Comparison of ENCODE assay signal across 17 mouse cellular contexts in the genomic region with DNA sequence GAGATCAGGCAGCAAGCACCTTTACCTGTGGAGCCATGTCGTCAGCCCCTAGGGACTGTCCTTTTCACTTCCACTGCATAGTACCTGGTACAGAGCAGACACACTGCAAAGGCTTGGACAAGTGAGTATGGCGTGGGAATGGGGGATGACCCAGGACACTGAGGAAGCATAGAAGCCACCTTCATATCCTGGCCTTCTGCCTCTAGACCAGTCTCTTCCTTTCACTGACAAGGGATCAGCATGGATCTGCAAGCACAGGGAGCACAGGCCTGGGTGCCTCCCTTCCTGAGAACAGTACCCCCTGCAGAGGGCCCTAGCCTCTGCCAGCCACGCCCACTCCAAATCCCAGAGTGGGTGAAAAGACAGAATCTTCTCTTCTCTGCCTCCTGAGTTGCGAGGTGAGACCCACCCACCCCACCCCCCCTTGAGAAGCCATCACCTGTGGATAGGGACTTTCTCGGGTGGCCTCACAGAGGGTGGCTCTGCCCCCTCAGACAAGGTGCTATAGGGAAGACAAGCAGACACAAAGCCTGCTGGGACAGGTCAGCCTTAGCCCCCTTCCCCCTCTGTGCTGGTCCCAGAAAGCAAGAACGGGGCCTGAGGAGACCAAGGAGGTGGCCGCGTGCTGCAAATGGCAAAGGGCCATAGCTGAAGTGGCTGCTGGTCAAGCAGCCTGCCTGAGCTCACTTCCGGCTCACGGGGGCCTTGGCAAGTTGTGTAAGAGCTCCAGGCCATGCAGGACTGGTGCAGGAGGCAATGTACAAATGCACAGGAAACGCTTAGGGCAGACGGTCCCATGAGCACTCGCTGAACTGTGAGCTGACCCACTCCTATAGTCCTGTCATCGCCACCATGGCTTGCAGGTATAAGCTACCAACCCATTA. TPM values are rescaled to one million over a fixed set of nuclear protein-coding genes. Genes with fewer than 3 reads are reported as not detected.
DNase-seq lines count a peak whose midpoint lies in the region; ATAC-seq lines count a peak whose summit lies in the region.
"Had no signal": no experiment of that assay in that cellular context is flagged by ENCODE, and none has a peak within 500 bp of the region (broad histone marks: within the 10 kb centered on the region; RNA-seq: fewer than 3 reads in every experiment).

No protein-coding gene starts in this region.

- no peaks in the 10 kb centered on the region for H3K9me3 ChIP-seq in heart, embryonic 12.5 days (replicated peaks)
- H3K9me3 ChIP-seq: heart, embryonic 15.5 days had no signal

- no peak for ATAC-seq in heart, embryonic 12.5 days (ENCODE audit: insufficient number of reproducible peaks, low FRiP score)
- ATAC-seq: hindbrain, embryonic 16.5 days; liver, postnatal 0 days had no signal

- WGBS in heart, embryonic 12.5 days: 86% methylated on average over 14 of the region's 14 CpGs

- peak; percentile 59 for DNase-seq in heart, postnatal 4 days
- peak; percentile 66 for DNase-seq in brain, adult 2 months (ENCODE audit: low read depth, low spot score)
- peak; percentile 72 to 79 for DNase-seq in cerebellum, postnatal 10 days
- DNase-seq in lung, postnatal 25 days (ENCODE audit: low spot score): peak; percentile 67
- DNase-seq in frontal cortex, adult 2 months (ENCODE audit: extremely low spot score in 1 of 2, low spot score in 1 of 2): no peak
- DNase-seq in Muller cell, postnatal 12 days (ENCODE audit: inconsistent ontology term): no peak
- DNase-seq in spleen, postnatal 4 days (ENCODE audit: low spot score in 2 of 2): no peak
- DNase-seq: liver, postnatal 0 days; thymus, adult 2 months had no signal

- no peak overlapping the region for H3K4me3 ChIP-seq in heart, embryonic 12.5 days
- H3K4me3 ChIP-seq: heart, embryonic 15.5 days had no signal

- H3K4me1 ChIP-seq in heart, embryonic 12.5 days (replicated peaks): peaks cover 51% of the 10 kb centered on the region

- no peak overlapping the region for H3K27ac ChIP-seq in heart, embryonic 12.5 days (ENCODE audit: poor library complexity, severe bottlenecking)
- H3K27ac ChIP-seq: heart, embryonic 15.5 days had no signal

- no peaks in the 10 kb centered on the region for H3K27me3 ChIP-seq in heart, embryonic 12.5 days (replicated peaks)
- H3K27me3 ChIP-seq: CH12.LX; heart, embryonic 15.5 days had no signal

- no peaks in the 10 kb centered on the region for H3K36me3 ChIP-seq in heart, embryonic 12.5 days
- H3K36me3 ChIP-seq: heart, embryonic 15.5 days had no signal

- H3K4me2 ChIP-seq in heart, embryonic 12.5 days: no peak overlapping the region
- H3K4me2 ChIP-seq: heart, embryonic 15.5 days had no signal

- no peak overlapping the region for H3K9ac ChIP-seq in heart, embryonic 12.5 days
- H3K9ac ChIP-seq: heart, embryonic 15.5 days; liver, postnatal 0 days had no signal

RNA-seq across cellular contexts. Expression of gene Nol4l, which starts 15.0 kb away (rescaled TPM):
- total RNA-seq in heart, postnatal 4 days (2021): 10 to 100 TPM; 12.0 to 13.5 TPM
- polyA plus RNA-seq in heart, embryonic 12.5 days (2016; fragmentation: Nextera tagmentation; extraction: Ambion mirVana): 14.9 and 15.2 TPM in 2 replicates
- 35.8 and 36.3 TPM in 2 replicates for polyA plus RNA-seq in frontal cortex, adult 2 months (2012; rRNA removed)

RNA-seq across cellular contexts. Expression of gene 4930404H24Rik, which starts 22.1 kb away (rescaled TPM):
- total RNA-seq in heart, postnatal 4 days (2021): not detected
- polyA plus RNA-seq in heart, embryonic 12.5 days (2016; fragmentation: Nextera tagmentation; extraction: Ambion mirVana): not detected in 2 replicates
- polyA plus RNA-seq in frontal cortex, adult 2 months (2012; rRNA removed): not detected in 2 replicates
- total RNA-seq: CH12.LX; gastrocnemius, adult 18-20 months; left cerebral cortex, postnatal 25 days had no signal
- polyA plus RNA-seq: brain, embryonic 14.5 days; heart, embryonic 15.5 days; hindbrain, embryonic 16.5 days; liver, postnatal 0 days; neural tube, embryonic 14.5 days; thymus, adult 2 months had no signal

Comparison
In these comparisons a context has a peak if more than half of its experiments do, and no peak if none do; other contexts are left out.
1. DNase-seq: peak in heart, postnatal 4 days (single experiment), brain, adult 2 months (single experiment), cerebellum, postnatal 10 days (2 of 2) and lung, postnatal 25 days (single experiment); none in frontal cortex, adult 2 months (0 of 2), Muller cell, postnatal 12 days (single experiment) and spleen, postnatal 4 days (0 of 2).